ENCODE assay signal across 23 mouse cellular contexts in the genomic region with DNA sequence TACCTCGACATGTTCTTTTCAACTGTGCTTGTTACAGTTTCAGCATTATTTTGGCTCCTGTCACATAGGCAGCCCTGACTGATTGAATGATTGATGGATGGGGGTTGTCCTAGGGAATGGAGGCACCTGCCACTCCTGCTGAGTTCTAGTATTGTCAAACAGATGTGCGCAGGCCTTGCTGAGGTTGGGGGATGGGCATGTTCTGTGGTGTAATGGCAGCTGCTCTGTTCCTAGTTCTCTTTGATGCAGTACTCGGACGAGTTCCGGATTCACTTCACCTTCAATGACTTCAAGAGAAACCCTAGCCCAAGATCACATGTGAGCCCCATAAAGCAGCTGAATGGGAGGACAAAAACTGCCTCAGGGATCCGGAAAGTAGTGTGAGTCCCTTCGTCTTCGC. TPM values are rescaled to one million over a fixed set of nuclear protein-coding genes. Genes with fewer than 3 reads are reported as not detected.
A peak's percentile ranks its signal among the peaks of the same experiment; 100 is the strongest.
DNase-seq lines count a peak whose midpoint lies in the region; ATAC-seq and TF ChIP-seq lines count a peak whose summit lies in the region.
"Had no signal": no experiment of that assay in that cellular context is flagged by ENCODE, and none has a peak within 500 bp of the region (broad histone marks: within the 10 kb centered on the region; RNA-seq: fewer than 3 reads in every experiment).

No protein-coding gene starts in this region.

- H3K4me3 ChIP-seq in limb, embryonic 11.5 days (ENCODE audit: low read depth, low read length), result no peak overlapping the region
- H3K4me3 ChIP-seq in limb, embryonic 10.5 days, result no peak overlapping the region
- H3K4me3 ChIP-seq in thymus, adult 2 months (ENCODE audit: control insufficient read depth, insufficient read depth, low read length), result no peak overlapping the region
- H3K4me3 ChIP-seq in cerebellum, adult 2 months (replicated peaks; ENCODE audit: insufficient read depth, low read depth, low read length), result no peak overlapping the region
- H3K4me3 ChIP-seq: embryonic facial prominence, embryonic 13.5 days; limb, embryonic 15.5 days had no signal

- H3K27me3 ChIP-seq in limb, embryonic 11.5 days (ENCODE audit: control insufficient read depth, insufficient read depth, low read length), result no peaks in the 10 kb centered on the region
- H3K27me3 ChIP-seq in limb, embryonic 10.5 days (ENCODE audit: low read depth, poor library complexity, severe bottlenecking), result no peaks in the 10 kb centered on the region
- H3K27me3 ChIP-seq in thymus, adult 2 months (ENCODE audit: control insufficient read depth, insufficient read depth, low read length), result no peaks in the 10 kb centered on the region
- H3K27me3 ChIP-seq in cerebellum, adult 2 months (ENCODE audit: control insufficient read depth, insufficient read depth, low read length), result no peaks in the 10 kb centered on the region
- H3K27me3 ChIP-seq: embryonic facial prominence, embryonic 13.5 days; limb, embryonic 15.5 days had no signal

- intact Hi-C loops in heart, postnatal 36 days (cut with DNase I), result no loop called here

- TF ChIP-seq CTCF in thymus, adult 2 months (IDR thresholded peaks at IDR 0.05; ENCODE audit: borderline replicate concordance, control insufficient read depth, extremely low read depth, insufficient read depth, low read length, poor library complexity), result no peak
- no peak for TF ChIP-seq CTCF in cerebellum, adult 2 months (IDR thresholded peaks at IDR 0.05; ENCODE audit: borderline replicate concordance, insufficient read depth, low read depth, low read length)

- H3K4me1 ChIP-seq in limb, embryonic 11.5 days (ENCODE audit: control insufficient read depth, insufficient read depth, low read length), result no peaks in the 10 kb centered on the region
- 0 out of 2 replicates have a peak, but pooled peaks cover 5% of the 10 kb centered on the region for H3K4me1 ChIP-seq in limb, embryonic 10.5 days
- H3K4me1 ChIP-seq in thymus, adult 2 months (replicated peaks; ENCODE audit: control insufficient read depth, insufficient read depth, low read length), result peaks cover 26% of the 10 kb centered on the region
- peaks cover 4% of the 10 kb centered on the region; the same call in 1 of the 2 replicates for H3K4me1 ChIP-seq in cerebellum, adult 2 months (ENCODE audit: control insufficient read depth, insufficient read depth, low read length)
- H3K4me1 ChIP-seq: embryonic facial prominence, embryonic 13.5 days; limb, embryonic 15.5 days had no signal

- TF ChIP-seq POLR2A in thymus, adult 2 months (IDR thresholded peaks at IDR 0.05; ENCODE audit: control insufficient read depth, extremely low read depth, insufficient read depth, low read length, poor library complexity), result no peak
- TF ChIP-seq POLR2A in cerebellum, adult 2 months (IDR thresholded peaks at IDR 0.05; ENCODE audit: borderline replicate concordance, insufficient read depth, low read length), result no peak

- no peak overlapping the region for H3K27ac ChIP-seq in limb, embryonic 11.5 days (replicated peaks; ENCODE audit: low read depth, low read length)
- H3K27ac ChIP-seq in limb, embryonic 10.5 days, result no peak overlapping the region
- H3K27ac ChIP-seq in thymus, adult 2 months (ENCODE audit: control insufficient read depth, insufficient read depth, low read length), result peak overlapping the region; percentile 92
- H3K27ac ChIP-seq in cerebellum, adult 2 months (ENCODE audit: insufficient read depth, low read length), result no peak overlapping the region
- H3K27ac ChIP-seq: embryonic facial prominence, embryonic 13.5 days; limb, embryonic 15.5 days had no signal

- H3K9ac ChIP-seq in limb, embryonic 11.5 days (ENCODE audit: low read length), result no peak overlapping the region
- H3K9ac ChIP-seq: embryonic facial prominence, embryonic 13.5 days; limb, embryonic 15.5 days; liver, postnatal 0 days had no signal

- no peaks in the 10 kb centered on the region for H3K9me3 ChIP-seq in limb, embryonic 11.5 days (ENCODE audit: control insufficient read depth, low read length)
- no peaks in the 10 kb centered on the region for H3K9me3 ChIP-seq in limb, embryonic 10.5 days (replicated peaks)
- H3K9me3 ChIP-seq: embryonic facial prominence, embryonic 13.5 days; limb, embryonic 15.5 days had no signal

- no peak overlapping the region for H3K4me2 ChIP-seq in limb, embryonic 11.5 days (ENCODE audit: low read depth, severe bottlenecking)
- H3K4me2 ChIP-seq: embryonic facial prominence, embryonic 13.5 days; limb, embryonic 15.5 days had no signal

- WGBS in limb, embryonic 11.5 days, result 75% methylated on average over 8 of the region's 8 CpGs
- 80% methylated on average over 8 of the region's 8 CpGs for WGBS in limb, embryonic 10.5 days
- WGBS in thymus, adult 2 months, result 62% methylated on average over 8 of the region's 8 CpGs
- 88% methylated on average over 8 of the region's 8 CpGs for WGBS in cerebellum, adult 2 months

- no peak for ATAC-seq in limb, embryonic 11.5 days (ENCODE audit: insufficient number of reproducible peaks, low FRiP score, low TSS enrichment, low read depth)
- ATAC-seq: forebrain, embryonic 14.5 days; liver, postnatal 0 days had no signal

- peak; percentile 19 for DNase-seq in limb, embryonic 11.5 days (ENCODE audit: low spot score)
- no peak for DNase-seq in limb, embryonic 10.5 days (ENCODE audit: low spot score)
- peak; percentile 57 for DNase-seq in T-cell, adult 2 months (ENCODE audit: low spot score)
- DNase-seq in thymus, adult 2 months, result peak; percentile 74
- DNase-seq in kidney, postnatal 36 days, result no peak
- no peak for DNase-seq in cerebellum, adult 2 months
- no peak for DNase-seq in heart, postnatal 36 days
- no peak for DNase-seq in retina, embryonic 14.5 days (ENCODE audit: low spot score)
- DNase-seq: adrenal gland, adult 8-10 months; cerebellum, postnatal 10 days; gastrocnemius, postnatal 10 days; heart, adult 18-20 months; kidney, adult 11 months; liver, postnatal 0 days; lung, postnatal 10 days; midbrain, embryonic 14.5 days had no signal

- no peaks in the 10 kb centered on the region for H3K36me3 ChIP-seq in limb, embryonic 11.5 days (ENCODE audit: control insufficient read depth, insufficient read depth, low read length)
- H3K36me3 ChIP-seq in limb, embryonic 10.5 days, result no peaks in the 10 kb centered on the region
- H3K36me3 ChIP-seq in thymus, adult 2 months (ENCODE audit: control insufficient read depth, insufficient read depth, low read length), result no peaks in the 10 kb centered on the region
- H3K36me3 ChIP-seq: embryonic facial prominence, embryonic 13.5 days; limb, embryonic 15.5 days had no signal

RNA-seq across cellular contexts. Expression of a gene that starts 17.5 kb away (rescaled TPM):
- not detected in 2 replicates for polyA plus RNA-seq in limb, embryonic 11.5 days (2014; fragmentation: Nextera tagmentation; extraction: Ambion mirVana)
- not detected in 2 replicates for polyA plus RNA-seq in limb, embryonic 10.5 days (2016; fragmentation: Nextera tagmentation; extraction: Ambion mirVana)
- polyA plus RNA-seq in thymus, adult 2 months (2012; rRNA removed), result 0.03 TPM in 1 of 2 replicates, not detected in the other
- not detected in 2 replicates for polyA plus RNA-seq in cerebellum, adult 2 months (2012; rRNA removed)
- total RNA-seq in heart, postnatal 36 days (2021), result not detected
- total RNA-seq: gastrocnemius, postnatal 10 days; heart, adult 18-20 months; layer of hippocampus, postnatal 25 days had no signal
- polyA plus RNA-seq: embryonic facial prominence, embryonic 13.5 days; forebrain, embryonic 14.5 days; heart, embryonic 16.5 days; hindbrain, embryonic 11.5 days; kidney, embryonic 16.5 days; limb, embryonic 15.5 days; midbrain, embryonic 14.5 days had no signal

RNA-seq across cellular contexts. Expression of a gene that starts 17.6 kb away (rescaled TPM):
- 0.18 and 0.28 TPM in 2 replicates for polyA plus RNA-seq in limb, embryonic 11.5 days (2014; fragmentation: Nextera tagmentation; extraction: Ambion mirVana)
- 0.28 and 0.40 TPM in 2 replicates for polyA plus RNA-seq in limb, embryonic 10.5 days (2016; fragmentation: Nextera tagmentation; extraction: Ambion mirVana)
- polyA plus RNA-seq in thymus, adult 2 months (2012; rRNA removed), result 7.9 and 9.6 TPM in 2 replicates
- 3.4 and 4.2 TPM in 2 replicates for polyA plus RNA-seq in cerebellum, adult 2 months (2012; rRNA removed)
- 1 to 10 TPM; 7.1 to 7.3 TPM for total RNA-seq in heart, postnatal 36 days (2021)

RNA-seq across cellular contexts. Expression of a gene that starts 49.3 kb away (rescaled TPM):
- polyA plus RNA-seq in limb, embryonic 11.5 days (2014; fragmentation: Nextera tagmentation; extraction: Ambion mirVana), result not detected in 2 replicates
- polyA plus RNA-seq in limb, embryonic 10.5 days (2016; fragmentation: Nextera tagmentation; extraction: Ambion mirVana), result not detected in 2 replicates
- 9.4 and 14.7 TPM in 2 replicates for polyA plus RNA-seq in thymus, adult 2 months (2012; rRNA removed)
- polyA plus RNA-seq in cerebellum, adult 2 months (2012; rRNA removed), result 0.10 and 0.14 TPM in 2 replicates
- under 1 TPM; 0.11 to 0.39 TPM for total RNA-seq in heart, postnatal 36 days (2021)
- polyA plus RNA-seq: embryonic facial prominence, embryonic 13.5 days; hindbrain, embryonic 11.5 days had no signal

Comparison
In these comparisons a context has a peak if more than half of its experiments do, and no peak if none do; other contexts are left out.
1. DNase-seq: peak in limb, embryonic 11.5 days (single experiment), T-cell, adult 2 months (single experiment) and thymus, adult 2 months (single experiment); none in limb, embryonic 10.5 days (single experiment), kidney, postnatal 36 days (0 of 2), cerebellum, adult 2 months (0 of 2), heart, postnatal 36 days (0 of 2) and retina, embryonic 14.5 days (single experiment).